Mouse (Mus musculus) urinary bladder, postnatal 4 days (tissue): Measurements from ENCODE around the gene Psma4.

ENCODE experiments used
- DNase-seq, 2 experiments: peaks; one replicate each; pipeline ENCODE4 v3.0.0; 2021 to 2022; ENCODE audit warnings: low spot score in 2 of 2

Psma4 gene

GRCm38 (mm10) chr9:54982401-54982800 lies 31.8 kb downstream of the Psma4 start:
- no peak for DNase-seq

GRCm38 (mm10) chr9:54990362-54990761 lies 39.8 kb downstream of the Psma4 start:
- no peak for DNase-seq

DNA sequence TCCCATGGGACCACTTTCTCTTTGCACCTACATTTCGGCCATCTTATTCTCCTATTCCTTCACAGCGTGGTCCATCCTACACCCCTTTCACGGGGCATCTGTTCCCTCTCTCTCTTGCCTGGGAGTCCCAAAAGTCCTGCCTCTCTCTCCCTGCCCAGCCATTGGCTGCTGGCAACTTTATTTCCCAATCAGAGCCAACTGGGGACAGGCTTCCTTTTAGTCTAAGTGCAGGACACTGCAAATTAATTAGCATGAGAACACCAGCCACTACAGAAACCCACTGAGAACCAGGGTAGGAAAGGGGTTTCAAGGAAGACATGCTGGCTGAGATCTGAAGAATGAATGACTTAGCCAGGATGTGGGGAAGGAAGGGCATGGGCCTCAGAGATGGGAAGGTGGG lies 43.8 kb downstream of the Psma4 start:
- no peak for DNase-seq

- DNase-seq = no peak
Measured at GRCm38 (mm10) chr9:54995645-54996044, 45.1 kb downstream of the Psma4 start.

DNA sequence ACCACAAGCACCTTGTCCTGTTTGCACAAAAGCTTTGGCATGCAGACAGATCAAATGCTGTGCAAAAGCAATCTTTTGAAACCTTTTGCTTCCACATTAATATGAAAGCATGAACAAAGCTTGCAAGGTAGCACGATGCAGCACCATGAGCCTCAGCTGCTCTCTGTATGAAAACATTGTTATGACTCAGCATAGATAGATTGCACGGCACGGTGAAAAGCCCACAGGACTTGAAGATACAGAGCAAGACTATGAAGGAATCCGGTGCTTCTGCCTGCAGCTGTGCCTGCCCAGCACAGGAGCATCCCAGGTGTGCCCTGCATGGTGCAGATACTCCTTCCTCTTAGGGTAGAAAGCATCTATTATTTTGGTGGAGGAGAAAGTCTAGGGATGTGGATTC lies 53.0 kb downstream of the Psma4 start:
- DNase-seq = no peak
